Mouse (Mus musculus) forebrain, embryonic 14.5 days (tissue): Measurements from ENCODE around the gene Gm20388. TPM values are rescaled to one million over a fixed set of nuclear protein-coding genes. Genes with fewer than 3 reads are reported as not detected.

Experiments
- ATAC-seq: fragments of 200-750 bp; cut with Nextera tagmentation; 2 replicates; pipeline ENCODE4 v1.8.0; 2017; ENCODE audit warnings: mild to moderate bottlenecking, moderate library complexity
- DNase-seq: peaks from one replicate; pipeline ENCODE4 v3.0.0-alpha.2; 2015; ENCODE audit warnings: low spot score
- H3K27ac ChIP-seq: fragments of 300-500 bp; sonication (generic); 2 replicates; pipeline ENCODE4 v1.5.1; 2014; ENCODE audit warnings: low read depth, mild to moderate bottlenecking, control low read depth, low read length, moderate library complexity
- H3K27me3 ChIP-seq: fragments of 300-500 bp; sonication (generic); replicated peaks from 2 replicates; pipeline ENCODE4 v1.6.1; 2014; ENCODE audit warnings: low read length, control low read depth, mixed read lengths; ENCODE audit not compliant: control insufficient read depth, insufficient read depth
- H3K36me3 ChIP-seq: fragments of 300-500 bp; sonication (generic); 2 replicates; pipeline ENCODE4 v1.6.1; 2014; ENCODE audit warnings: low read length, control low read depth; ENCODE audit not compliant: control insufficient read depth, insufficient read depth
- H3K4me1 ChIP-seq: fragments of 300-500 bp; sonication (generic); 2 replicates; pipeline ENCODE4 v1.6.1; 2014; ENCODE audit warnings: antibody characterized with exemption, low read length, control low read depth; ENCODE audit not compliant: control insufficient read depth, insufficient read depth
- H3K4me2 ChIP-seq: fragments of 300-500 bp; sonication (generic); 2 replicates; pipeline ENCODE4 v1.6.1; 2014; ENCODE audit warnings: mild to moderate bottlenecking, control low read depth, low read length
- H3K4me3 ChIP-seq: fragments of 300-500 bp; sonication (generic); 2 replicates; pipeline ENCODE4 v1.5.1; 2014; ENCODE audit warnings: low read depth, low read length, control low read depth
- H3K9ac ChIP-seq: fragments of 300-500 bp; sonication (generic); 2 replicates; pipeline ENCODE4 v1.6.1; 2014; ENCODE audit warnings: mild to moderate bottlenecking, low read length, control low read depth, moderate library complexity
- H3K9me3 ChIP-seq: fragments of 300-500 bp; sonication (generic); replicated peaks from 2 replicates; pipeline ENCODE4 v1.6.1; 2016; ENCODE audit warnings: low read length, control low read depth, mixed read lengths; ENCODE audit not compliant: control insufficient read depth
- WGBS: fragments of 180-500 bp; shearing (Covaris S2); extraction: QIAGEN DNeasy Blood & Tissue Kit; methylation state at CpG from one replicate; pipeline ENCODE4 v1.1.7; 2014; 5-methylcytosine and 5-hydroxymethylcytosine counted together
- polyA plus RNA-seq: library from polyadenylated mRNA; unstranded; fragments of >200 nt; fragmentation: Nextera tagmentation; extraction: Ambion mirVana; gene quantifications from 2 replicates; pipeline ENCODE4 v1.2.1, GENCODE M21; 2014

The Gm20388 gene
- polyA plus RNA-seq, 1 experiment from 2014 or later, result 7.4 TPM

GRCm38 (mm10) chr8:120004705-120005381, 94.2 kb downstream of the Gm20388 start:
- DNase-seq (no peak), ATAC-seq (no peak)
- H3K9ac ChIP-seq, result no peak overlapping the region
- no peak overlapping the region for H3K27ac ChIP-seq
- H3K9me3 ChIP-seq, result no peaks in the 10 kb centered on the region
- no peak overlapping the region for H3K4me2 ChIP-seq
- H3K4me3 ChIP-seq, result no peak overlapping the region
- H3K4me1 ChIP-seq, result no peaks in the 10 kb centered on the region
- 56% methylated on average over 2 of the region's 2 CpGs for WGBS
- no peaks in the 10 kb centered on the region for H3K27me3 ChIP-seq
- H3K36me3 ChIP-seq, result no peaks in the 10 kb centered on the region

GRCm38 (mm10) chr8:120006645-120007160, 96.1 kb downstream of the Gm20388 start:
- no peak overlapping the region for H3K27ac ChIP-seq
- no peak overlapping the region for H3K4me3 ChIP-seq
- ATAC-seq, result no peak
- no peak overlapping the region for H3K9ac ChIP-seq
- H3K4me1 ChIP-seq, result no peaks in the 10 kb centered on the region
- peak; percentile 36 for DNase-seq
- H3K4me2 ChIP-seq, result no peak overlapping the region
- 43% methylated on average over 9 of the region's 9 CpGs for WGBS
- no peaks in the 10 kb centered on the region for H3K9me3 ChIP-seq
- no peaks in the 10 kb centered on the region for H3K36me3 ChIP-seq
- no peaks in the 10 kb centered on the region for H3K27me3 ChIP-seq

- no peaks in the 10 kb centered on the region for H3K36me3 ChIP-seq
- H3K9me3 ChIP-seq, result no peaks in the 10 kb centered on the region
- no peaks in the 10 kb centered on the region for H3K4me1 ChIP-seq
- 88% methylated on average over 9 of the region's 9 CpGs for WGBS
- H3K9ac ChIP-seq, result no peak overlapping the region
- DNase-seq, result no peak
- no peak overlapping the region for H3K4me2 ChIP-seq
- no peak for ATAC-seq
- no peak overlapping the region for H3K27ac ChIP-seq
- H3K4me3 ChIP-seq, result no peak overlapping the region
- H3K27me3 ChIP-seq, result no peaks in the 10 kb centered on the region
Observed at GRCm38 (mm10) chr8:120007178-120007577, 96.5 kb downstream of the Gm20388 start.

GRCm38 (mm10) chr8:120009284-120009683, 98.6 kb downstream of the Gm20388 start:
- H3K9me3 ChIP-seq, result no peaks in the 10 kb centered on the region
- no peaks in the 10 kb centered on the region for H3K27me3 ChIP-seq
- DNase-seq (no peak), ATAC-seq (no peak)
- WGBS, result 75% methylated on average over 6 of the region's 6 CpGs
- H3K4me1 ChIP-seq, result no peaks in the 10 kb centered on the region
- H3K4me3 ChIP-seq, result no peak overlapping the region
- H3K27ac ChIP-seq, result no peak overlapping the region
- H3K9ac ChIP-seq, result no peak overlapping the region
- no peak overlapping the region for H3K4me2 ChIP-seq
- H3K36me3 ChIP-seq, result no peaks in the 10 kb centered on the region

GRCm38 (mm10) chr8:120012491-120012890, 101.8 kb downstream of the Gm20388 start:
- no peaks in the 10 kb centered on the region for H3K4me1 ChIP-seq
- ATAC-seq (no peak), DNase-seq (no peak)
- 87% methylated on average over 8 of the region's 8 CpGs for WGBS
- no peaks in the 10 kb centered on the region for H3K27me3 ChIP-seq
- no peak overlapping the region for H3K9ac ChIP-seq
- no peak overlapping the region for H3K27ac ChIP-seq
- no peaks in the 10 kb centered on the region for H3K9me3 ChIP-seq
- no peaks in the 10 kb centered on the region for H3K36me3 ChIP-seq
- H3K4me3 ChIP-seq, result no peak overlapping the region
- no peak overlapping the region for H3K4me2 ChIP-seq

GRCm38 (mm10) chr8:120012927-120013326, 102.3 kb downstream of the Gm20388 start:
- no peak overlapping the region for H3K27ac ChIP-seq

GRCm38 (mm10) chr8:120014267-120015023, 103.8 kb downstream of the Gm20388 start:
- Histone ChIP-seq H3K9ac (no peak overlapping the region), H3K4me3 (no peak overlapping the region), H3K9me3 (no peaks in the 10 kb centered on the region), H3K27me3 (no peaks in the 10 kb centered on the region), H3K36me3 (no peaks in the 10 kb centered on the region), H3K27ac (no peak overlapping the region), H3K4me1 (no peaks in the 10 kb centered on the region), H3K4me2 (no peak overlapping the region)
- DNase-seq (no peak), ATAC-seq (no peak)
- 79% methylated on average over 15 of the region's 15 CpGs for WGBS

More at GRCm38 (mm10) chr8:120012927-120013326, 102.3 kb downstream of the Gm20388 start:
- H3K4me2 ChIP-seq, result no peak overlapping the region
- H3K9ac ChIP-seq, result no peak overlapping the region
- no peaks in the 10 kb centered on the region for H3K27me3 ChIP-seq
- H3K4me1 ChIP-seq, result no peaks in the 10 kb centered on the region
- no peaks in the 10 kb centered on the region for H3K36me3 ChIP-seq
- WGBS, result 25% methylated on average over 9 of the region's 9 CpGs
- H3K9me3 ChIP-seq, result no peaks in the 10 kb centered on the region
- DNase-seq (peak; percentile 43), ATAC-seq (no peak)
- no peak overlapping the region for H3K4me3 ChIP-seq

- no peak overlapping the region for H3K9ac ChIP-seq
- no peak for DNase-seq
- no peak overlapping the region for H3K4me2 ChIP-seq
- WGBS, result 89% methylated on average over 8 of the region's 8 CpGs
- ATAC-seq, result no peak
- no peaks in the 10 kb centered on the region for H3K4me1 ChIP-seq
- no peak overlapping the region for H3K4me3 ChIP-seq
- H3K9me3 ChIP-seq, result no peaks in the 10 kb centered on the region
- no peak overlapping the region for H3K27ac ChIP-seq
- H3K36me3 ChIP-seq, result no peaks in the 10 kb centered on the region
- no peaks in the 10 kb centered on the region for H3K27me3 ChIP-seq
Observed at GRCm38 (mm10) chr8:120015916-120016315, 105.3 kb downstream of the Gm20388 start.

GRCm38 (mm10) chr8:120016424-120016823, 105.8 kb downstream of the Gm20388 start:
- no peak overlapping the region for H3K9ac ChIP-seq
- ATAC-seq (no peak), DNase-seq (no peak)
- no peaks in the 10 kb centered on the region for H3K9me3 ChIP-seq
- H3K4me3 ChIP-seq, result no peak overlapping the region
- no peak overlapping the region for H3K27ac ChIP-seq
- H3K4me1 ChIP-seq, result no peaks in the 10 kb centered on the region
- H3K27me3 ChIP-seq, result no peaks in the 10 kb centered on the region
- WGBS, result 81% methylated on average over 7 of the region's 7 CpGs
- H3K36me3 ChIP-seq, result no peaks in the 10 kb centered on the region
- H3K4me2 ChIP-seq, result no peak overlapping the region
